Mouse (Mus musculus) liver, embryonic 14.5 days (tissue): ENCODE data around the gene Atrnl1.

ENCODE experiments used
- CTCF ChIP-seq: IDR thresholded peaks from 2 replicates; pipeline ENCODE4 v1.5.1; 2016; ENCODE audit warnings: antibody characterized with exemption, low read depth, control low read depth
- EP300 ChIP-seq: IDR thresholded peaks from 2 replicates; pipeline ENCODE4 v1.6.1; 2016; ENCODE audit warnings: antibody characterized with exemption, low read depth

GRCm38 (mm10) chr19:58060199-58060853, 449.5 kb downstream of the Atrnl1 start:
- no peak for TF ChIP-seq CTCF
- no peak for TF ChIP-seq EP300
